ENCODE assay signal across 9 mouse cellular contexts in genomic region chr6:118561225-118561624, GRCm38 (mm10). TPM values are rescaled to one million over a fixed set of nuclear protein-coding genes. Genes with fewer than 3 reads are reported as not detected.
A peak's percentile ranks its signal among the peaks of the same experiment; 100 is the strongest.
DNase-seq lines count a peak whose midpoint lies in the region; ATAC-seq and TF ChIP-seq lines count a peak whose summit lies in the region.
"Had no signal": no experiment of that assay in that cellular context is flagged by ENCODE, and none has a peak within 500 bp of the region (broad histone marks: within the 10 kb centered on the region; RNA-seq: fewer than 3 reads in every experiment).

No protein-coding gene starts in this region.

- ATAC-seq in heart, embryonic 14.5 days (ENCODE audit: insufficient number of reproducible peaks, insufficient read depth, low FRiP score, low read depth): no peak

- peaks cover 2 to 8% of the 10 kb centered on the region in 2 experiments; a peak in 2 of 4 replicates for H3K4me1 ChIP-seq in heart, embryonic 14.5 days (ENCODE audit: control insufficient read depth in 2 of 2, insufficient read depth in 2 of 2, low read length in 2 of 2)
- peaks cover 0 to 3% of the 10 kb centered on the region in 2 experiments; a peak in 2 of 4 replicates for H3K4me1 ChIP-seq in MEL (ENCODE audit: control insufficient read depth in 1 of 2, insufficient read depth in 2 of 2, low read length in 2 of 2)
- H3K4me1 ChIP-seq in hindbrain, embryonic 10.5 days (replicated peaks): peaks cover 39% of the 10 kb centered on the region

- H3K36me3 ChIP-seq in heart, embryonic 14.5 days (ENCODE audit: control insufficient read depth, insufficient read depth, low read length): peaks cover 30% of the 10 kb centered on the region
- peaks cover 1 to 14% of the 10 kb centered on the region in 2 experiments; a peak in 3 of 4 replicates for H3K36me3 ChIP-seq in MEL (ENCODE audit: control insufficient read depth in 1 of 2, insufficient read depth in 2 of 2, low read length in 2 of 2)
- peaks cover 35% of the 10 kb centered on the region for H3K36me3 ChIP-seq in hindbrain, embryonic 10.5 days
- 0 out of 2 replicates have a peak, but pooled peaks cover 3% of the 10 kb centered on the region for H3K36me3 ChIP-seq in macrophage (ENCODE audit: inconsistent target)

- no peak for TF ChIP-seq CTCF in MEL (IDR thresholded peaks at IDR 0.05 in 2 of 3, conservative IDR thresholded peaks at IDR 0.05 in 1 of 3; ENCODE audit: control insufficient read depth in 1 of 3, insufficient read depth in 1 of 3, low read depth in 2 of 3, low read length in 3 of 3, poor library complexity in 1 of 3, severe bottlenecking in 1 of 3)

- intact Hi-C loops in heart, postnatal 10 days (cut with DNase I): no loop called here

- no peak for TF ChIP-seq EP300 in MEL (IDR thresholded peaks at IDR 0.05; ENCODE audit: low read depth in 1 of 2, low read length in 2 of 2)

- no peaks in the 10 kb centered on the region for H3K27me3 ChIP-seq in heart, embryonic 14.5 days (ENCODE audit: control insufficient read depth, insufficient read depth, low read length)
- no peaks in the 10 kb centered on the region for H3K27me3 ChIP-seq in MEL (ENCODE audit: control insufficient read depth in 1 of 2, insufficient read depth in 2 of 2, low read length in 2 of 2)
- H3K27me3 ChIP-seq in hindbrain, embryonic 10.5 days (ENCODE audit: insufficient read depth, poor library complexity, severe bottlenecking): no peaks in the 10 kb centered on the region

- peak overlapping the region; percentile 86 for H3K9ac ChIP-seq in heart, embryonic 14.5 days (ENCODE audit: low read length)
- peak overlapping the region; percentile 89 for H3K9ac ChIP-seq in MEL (ENCODE audit: control insufficient read depth, low read depth, low read length, poor library complexity, severe bottlenecking)

- H3K9me3 ChIP-seq in heart, embryonic 14.5 days (ENCODE audit: control insufficient read depth, low read length): no peaks in the 10 kb centered on the region
- H3K9me3 ChIP-seq in MEL (replicated peaks; ENCODE audit: insufficient read depth, low read length): no peaks in the 10 kb centered on the region
- no peaks in the 10 kb centered on the region for H3K9me3 ChIP-seq in hindbrain, embryonic 10.5 days

- TF ChIP-seq RAD21 in MEL (IDR thresholded peaks at IDR 0.05; ENCODE audit: low read depth, low read length): no peak

- no peak overlapping the region for H3K27ac ChIP-seq in heart, embryonic 14.5 days (replicated peaks in 1 of 2; ENCODE audit: control insufficient read depth in 1 of 2, insufficient read depth in 1 of 2, low read depth in 2 of 2, low read length in 2 of 2)
- H3K27ac ChIP-seq in MEL (ENCODE audit: control insufficient read depth, low read depth, low read length) (peak overlapping the region; percentile 83; the same call in 1 of the 2 replicates), macrophage (no peak overlapping the region)
- peak overlapping the region; percentile 94 for H3K27ac ChIP-seq in hindbrain, embryonic 10.5 days

- H3K79me2 ChIP-seq in MEL (ENCODE audit: control insufficient read depth, insufficient read depth, low read length, poor library complexity): peaks cover 11% of the 10 kb centered on the region
- H3K79me2 ChIP-seq in macrophage (ENCODE audit: inconsistent target): no peaks in the 10 kb centered on the region

- H3K4me2 ChIP-seq in heart, embryonic 14.5 days (ENCODE audit: low read length): peak overlapping the region; percentile 90

- 84% methylated on average over 8 of the region's 8 CpGs for WGBS in heart, embryonic 14.5 days
- 85% methylated on average over 8 of the region's 8 CpGs for WGBS in hindbrain, embryonic 10.5 days
- WGBS in macrophage (ENCODE audit: missing documents): 87% methylated on average over 7 of the region's 8 CpGs

- no peak for DNase-seq in heart, postnatal 10 days
- DNase-seq in MEL (ENCODE audit: low read depth, low spot score): no peak
- DNase-seq in hindbrain, embryonic 10.5 days (ENCODE audit: low spot score): no peak
- DNase-seq in urinary bladder, adult 18-20 months (ENCODE audit: low spot score in 2 of 2): no peak
- no peak for DNase-seq in cerebellum, postnatal 14 days
- no peak for DNase-seq in kidney, adult 18-20 months
- DNase-seq: lung, postnatal 4 days had no signal

- no peak for TF ChIP-seq POLR2A in MEL (IDR thresholded peaks at IDR 0.05; ENCODE audit: control insufficient read depth in 1 of 2, insufficient read depth in 1 of 2, low read depth in 1 of 2, low read length in 2 of 2, poor library complexity in 1 of 2)

- peak overlapping the region; percentile 65 to 89 for H3K4me3 ChIP-seq in heart, embryonic 14.5 days (ENCODE audit: control insufficient read depth in 1 of 2, insufficient read depth in 1 of 2, low read depth in 1 of 2, low read length in 2 of 2)
- H3K4me3 ChIP-seq in MEL (ENCODE audit: control insufficient read depth in 1 of 2, insufficient read depth in 1 of 2, low read depth in 2 of 2, low read length in 2 of 2) (peak overlapping the region; percentile 86), macrophage (ENCODE audit: inconsistent target) (peak overlapping the region; percentile 81)
- H3K4me3 ChIP-seq in hindbrain, embryonic 10.5 days: peak overlapping the region; percentile 70

TF ChIP-seq in MEL, 35 proteins besides CTCF, POLR2A, EP300 and RAD21:
- TF ChIP-seq USF1 (IDR thresholded peaks at IDR 0.05; ENCODE audit: low read depth, low read length): no peak
- TF ChIP-seq TAL1 (IDR thresholded peaks at IDR 0.05; ENCODE audit: low read length): peak; percentile 50
- no peak for TF ChIP-seq SMC3 (IDR thresholded peaks at IDR 0.05; ENCODE audit: low read depth, low read length)
- peak; percentile 42; the same call in 1 of the 2 replicates for TF ChIP-seq TCF12 (IDR thresholded peaks at IDR 0.05; ENCODE audit: low read depth, low read length)
- TF ChIP-seq MYB (IDR thresholded peaks at IDR 0.05; ENCODE audit: low read depth, low read length): no peak
- TF ChIP-seq RCOR1 (IDR thresholded peaks at IDR 0.05; ENCODE audit: low read depth, low read length): no peak
- no peak for TF ChIP-seq MAZ (IDR thresholded peaks at IDR 0.05; ENCODE audit: low read depth, low read length)
- no peak for TF ChIP-seq ZC3H11A (IDR thresholded peaks at IDR 0.05; ENCODE audit: low read depth, low read length)
- no peak for TF ChIP-seq JUND (IDR thresholded peaks at IDR 0.05; ENCODE audit: low read depth, low read length)
- peak; percentile 54; the same call in 1 of the 2 replicates for TF ChIP-seq GATA1 (IDR thresholded peaks at IDR 0.05; ENCODE audit: low read depth, low read length)
- TF ChIP-seq ZMIZ1 (IDR thresholded peaks at IDR 0.05; ENCODE audit: low read depth, low read length): no peak

RNA-seq across cellular contexts. Expression of gene Ankrd26, which starts 0.8 kb away (rescaled TPM):
- polyA plus RNA-seq in heart, embryonic 14.5 days (2014; fragmentation: Nextera tagmentation; extraction: Ambion mirVana): 6.6 and 8.0 TPM in 2 replicates
- 1 to 10 TPM; 2.1 to 3.4 TPM for total RNA-seq in heart, postnatal 10 days (2021)
- 11.1 and 12.7 TPM in 2 replicates for total RNA-seq in MEL (2012; rRNA removed)
- polyA plus RNA-seq in MEL (2012; ENCODE audit: insufficient read depth in 1 of 2, insufficient read length in 2 of 2, low read depth in 1 of 2, low replicate concordance in 2 of 2, missing spikeins in 1 of 2) (10 to 100 TPM; 14.1 to 27.8 TPM), macrophage (2018) (2.6 to 4.8 TPM (median 3.3 TPM) in 3 replicates)
- polyA plus RNA-seq in hindbrain, embryonic 10.5 days (2016; fragmentation: Nextera tagmentation; extraction: Ambion mirVana): 13.0 and 17.4 TPM in 2 replicates
- 10 to 100 TPM in 25 of 26 experiments, 1 to 10 TPM in 1; 10.0 to 45.8 (median 24.6) TPM for total RNA-seq in macrophage (2018; cell fraction: chromatin; rRNA removed)
- 1 to 10 TPM in 25 of 26 experiments, under 1 TPM in 1; 0.96 to 4.1 (median 2.7) TPM for total RNA-seq in macrophage (2018; cell fraction: cytosol; rRNA removed)
- 10 to 100 TPM in 9 of 26 experiments, 1 to 10 TPM in 17; 2.7 to 21.5 (median 8.4) TPM for total RNA-seq in macrophage (2018; cell fraction: nucleus; rRNA removed)

Comparison
In these comparisons a context has a peak if more than half of its experiments do, and no peak if none do; other contexts are left out.
1. H3K27ac ChIP-seq: peak in MEL (single experiment) and hindbrain, embryonic 10.5 days (single experiment); none in heart, embryonic 14.5 days (0 of 2) and macrophage (single experiment).
2. Peak in every context shown above with its lines, with median percentiles within 50 percentile points of each other: H3K4me3 ChIP-seq.